Mouse (Mus musculus): ENCODE data around the gene Bpifb4.
A peak's percentile ranks its signal among the peaks of the same experiment; 100 is the strongest.

The Bpifb4 gene

GRCm38 (mm10) chr2:154005734-154006133 lies 67.7 kb downstream of the Bpifb4 start:
- DNase-seq = no peak

GRCm38 (mm10) chr2:154006331-154006730 lies 68.3 kb downstream of the Bpifb4 start:
- DNase-seq = peak; percentile 26

- no peak for DNase-seq
Observed at GRCm38 (mm10) chr2:154007381-154007780, 69.4 kb downstream of the Bpifb4 start.

- no peak for DNase-seq
Observed at GRCm38 (mm10) chr2:154007965-154008364, 70.0 kb downstream of the Bpifb4 start, which contains the start of gene Bpifa2. Gene Bpifa2, plus strand, starts transcription at chr2:154008265.

Measured in thymus, postnatal 4 days (tissue).